Mouse (Mus musculus) cerebellum, postnatal 14 days (tissue): ENCODE results near the gene Hps5.
A peak's percentile ranks its signal among the peaks of the same experiment; 100 is the strongest.
"Not testable (repeated sequence)": the region's sequence is repeated elsewhere in the genome, so short reads cannot be mapped to it uniquely, and the experiment has no call there.

Experiments used
- DNase-seq, 2 experiments: peaks; one replicate each; pipeline ENCODE4 v3.0.0; 2021; ENCODE audit warnings: mixed read lengths in 2 of 2

The Hps5 gene

GRCm38 (mm10) chr7:46795287-46796205 is at the start of gene Hps5, which contains the start of gene Gtf2h1:
Gene Hps5 (minus strand): TSS chr7:46796064.
Gene Gtf2h1 (plus strand): TSS chr7:46796103.
- peak; percentile 99 for DNase-seq

- peak; percentile 96 to 97 for DNase-seq
Measured at GRCm38 (mm10) chr7:46845211-46845977, 49.5 kb upstream of the Hps5 start.

- peak in 1 of 2 experiments; percentile 64 for DNase-seq
Measured at GRCm38 (mm10) chr7:46843576-46843975, 47.7 kb upstream of the Hps5 start.

- DNase-seq, result no peak
Measured at GRCm38 (mm10) chr7:46842278-46842677, 46.4 kb upstream of the Hps5 start.

- no peak for DNase-seq
Measured at GRCm38 (mm10) chr7:46840787-46841525, 45.1 kb upstream of the Hps5 start, which contains the start of gene Ldha. Gene Ldha (plus strand): TSS chr7:46841475.

- no peak for DNase-seq
Measured at GRCm38 (mm10) chr7:46840326-46840725, 44.5 kb upstream of the Hps5 start.

- DNase-seq, result no peak
Measured at GRCm38 (mm10) chr7:46839861-46840260, 44.0 kb upstream of the Hps5 start.

GRCm38 (mm10) chr7:46839446-46839845 is 43.6 kb upstream of the Hps5 start:
- DNase-seq, result peak in 1 of 2 experiments; percentile 53

- DNase-seq, result peak; percentile 86 to 88
Measured at GRCm38 (mm10) chr7:46838891-46839302, 43.0 kb upstream of the Hps5 start.

GRCm38 (mm10) chr7:46838104-46838671 is 42.3 kb upstream of the Hps5 start:
- DNase-seq, result peak; percentile 44 to 48

- no peak for DNase-seq
Measured at GRCm38 (mm10) chr7:46837073-46837472, 41.2 kb upstream of the Hps5 start.

GRCm38 (mm10) chr7:46836357-46836756 is 40.5 kb upstream of the Hps5 start:
- no peak for DNase-seq

GRCm38 (mm10) chr7:46834994-46835610 is 39.2 kb upstream of the Hps5 start:
- no peak for DNase-seq

- no peak for DNase-seq
Measured at GRCm38 (mm10) chr7:46833670-46834255, 37.9 kb upstream of the Hps5 start.

GRCm38 (mm10) chr7:46833266-46833665 is 37.4 kb upstream of the Hps5 start:
- no peak for DNase-seq

GRCm38 (mm10) chr7:46832112-46832810 is 36.4 kb upstream of the Hps5 start:
- not testable (repeated sequence) for DNase-seq

- DNase-seq, result no peak
Measured at GRCm38 (mm10) chr7:46831693-46832092, 35.8 kb upstream of the Hps5 start.

- no peak for DNase-seq
Measured at GRCm38 (mm10) chr7:46830799-46831590, 35.1 kb upstream of the Hps5 start.

- DNase-seq, result no peak
Measured at GRCm38 (mm10) chr7:46829911-46830310, 34.0 kb upstream of the Hps5 start.

GRCm38 (mm10) chr7:46827803-46828184 is 31.9 kb upstream of the Hps5 start:
- no peak for DNase-seq
